Mouse (Mus musculus) hindbrain, embryonic 15.5 days (tissue): Measurements from ENCODE around the gene Arhgef39. TPM values are rescaled to one million over a fixed set of nuclear protein-coding genes. Genes with fewer than 3 reads are reported as not detected.

Source experiments
- ATAC-seq: fragments of 200-750 bp; cut with Nextera tagmentation; 2 replicates; pipeline ENCODE4 v1.8.0; 2017; ENCODE audit warnings: low read depth, moderate number of reproducible peaks, moderate TSS enrichment; ENCODE audit not compliant: low FRiP score
- H3K27ac ChIP-seq: fragments of 300-500 bp; sonication (generic); replicated peaks from 2 replicates; pipeline ENCODE4 v1.5.1; 2015; ENCODE audit warnings: mild to moderate bottlenecking, inconsistent platforms
- H3K27me3 ChIP-seq: fragments of 300-500 bp; sonication (generic); 2 replicates; pipeline ENCODE4 v1.6.1; 2015; ENCODE audit warnings: control low read depth, inconsistent platforms
- H3K36me3 ChIP-seq: fragments of 300-500 bp; sonication (generic); 2 replicates; pipeline ENCODE4 v1.6.1; 2015; ENCODE audit warnings: control low read depth, inconsistent platforms
- H3K4me1 ChIP-seq: fragments of 300-500 bp; sonication (generic); replicated peaks from 2 replicates; pipeline ENCODE4 v1.6.1; 2015; ENCODE audit warnings: control low read depth, inconsistent platforms
- H3K4me2 ChIP-seq: fragments of 300-500 bp; sonication (generic); 2 replicates; pipeline ENCODE4 v1.6.1; 2015; ENCODE audit warnings: moderate library complexity, mild to moderate bottlenecking, inconsistent platforms
- H3K4me3 ChIP-seq: fragments of 300-500 bp; sonication (generic); 2 replicates; pipeline ENCODE4 v1.5.1; 2015; ENCODE audit warnings: mild to moderate bottlenecking, inconsistent platforms
- H3K9ac ChIP-seq: fragments of 300-500 bp; sonication (generic); 2 replicates; pipeline ENCODE4 v1.6.1; 2015; ENCODE audit warnings: inconsistent platforms
- H3K9me3 ChIP-seq: fragments of 300-500 bp; sonication (generic); 2 replicates; pipeline ENCODE4 v1.6.1; 2016; ENCODE audit warnings: control low read depth, inconsistent platforms
- WGBS: fragments of 180-500 bp; shearing (Covaris S2); methylation state at CpG from one replicate; pipeline ENCODE4 v1.1.7; 2015; 5-methylcytosine and 5-hydroxymethylcytosine counted together
- polyA plus RNA-seq: library from polyadenylated mRNA; unstranded; fragments of >200 nt; fragmentation: Nextera tagmentation; extraction: Ambion mirVana; gene quantifications from 2 replicates; pipeline ENCODE4 v1.2.1, GENCODE M21; 2015

Arhgef39 gene
- polyA plus RNA-seq, 1 experiment from 2014 or later: 8.5 TPM

DNA sequence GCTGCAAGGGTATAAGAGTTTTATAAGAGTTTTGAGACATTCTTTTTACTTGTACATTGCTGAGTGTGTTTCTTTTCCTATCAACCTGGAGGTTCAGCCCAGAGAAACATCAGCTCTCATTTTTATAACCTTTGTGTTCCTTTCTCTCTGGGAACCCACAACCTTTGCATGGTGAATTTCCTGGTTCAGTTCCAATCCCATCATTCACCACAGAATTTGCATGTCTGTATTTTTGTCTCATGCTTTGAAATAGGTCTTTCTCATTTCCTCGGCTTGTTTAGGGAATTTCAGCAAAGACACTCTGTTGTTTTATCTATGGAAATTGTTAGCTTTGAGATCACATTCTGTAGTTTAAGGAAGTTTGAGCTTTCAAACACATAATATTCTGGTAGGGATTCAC, 25.9 kb downstream of the Arhgef39 start:
- ATAC-seq: no peak
- Histone ChIP-seq H3K4me3 (no peak overlapping the region), H3K27me3 (no peaks in the 10 kb centered on the region), H3K9ac (no peak overlapping the region), H3K4me1 (0 out of 2 replicates have a peak, but pooled peaks cover 3% of the 10 kb centered on the region), H3K9me3 (no peaks in the 10 kb centered on the region), H3K36me3 (no peaks in the 10 kb centered on the region), H3K4me2 (no peak overlapping the region), H3K27ac (no peak overlapping the region)
- WGBS: 86% methylated on average over 1 of the region's 1 CpGs

DNA sequence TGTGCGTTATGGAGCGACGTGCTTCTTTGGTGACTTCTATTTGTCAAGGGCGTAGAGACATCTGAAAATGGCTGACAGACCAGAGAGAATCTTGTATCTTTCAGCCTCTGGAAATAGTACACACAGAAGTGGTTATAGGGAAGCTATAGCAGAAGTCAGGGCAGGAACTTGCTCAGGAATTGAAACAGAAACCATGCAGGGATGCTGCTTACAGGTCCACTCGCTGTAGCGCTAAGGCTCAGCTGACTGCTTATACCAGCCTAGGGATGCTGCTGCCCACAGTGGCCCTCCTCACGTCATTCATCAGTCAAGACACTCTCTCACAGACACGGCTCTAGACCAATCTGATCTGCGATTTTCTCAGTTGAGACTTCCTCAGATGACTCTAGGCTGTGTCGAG, 29.2 kb downstream of the Arhgef39 start:
- Histone ChIP-seq H3K27me3 (no peaks in the 10 kb centered on the region), H3K27ac (no peak overlapping the region), H3K4me1 (no peaks in the 10 kb centered on the region), H3K4me2 (no peak overlapping the region), H3K9ac (no peak overlapping the region), H3K4me3 (no peak overlapping the region), H3K36me3 (no peaks in the 10 kb centered on the region), H3K9me3 (no peaks in the 10 kb centered on the region)
- ATAC-seq: no peak
- WGBS: 91% methylated on average over 10 of the region's 10 CpGs

DNA sequence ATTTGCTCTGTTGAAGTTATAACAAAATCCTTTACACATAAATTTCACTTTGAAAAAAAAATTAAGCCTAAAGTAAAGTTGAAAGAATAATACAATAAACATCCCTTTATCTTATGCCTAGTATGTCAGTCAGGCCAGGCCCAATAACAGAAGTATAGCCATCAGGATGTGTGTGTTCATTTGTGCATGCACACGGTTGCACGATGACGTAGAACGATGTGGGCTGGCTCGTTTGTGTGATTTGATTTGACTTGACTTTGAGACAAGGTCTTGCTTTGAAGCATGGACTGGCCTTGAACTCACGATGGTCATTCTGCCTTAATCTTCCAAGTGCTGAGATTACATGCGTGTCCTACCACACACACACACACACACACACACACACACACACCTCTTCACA, 32.6 kb downstream of the Arhgef39 start:
- Histone ChIP-seq H3K27ac (no peak overlapping the region), H3K4me3 (no peak overlapping the region), H3K9ac (no peak overlapping the region), H3K27me3 (no peaks in the 10 kb centered on the region), H3K4me2 (no peak overlapping the region), H3K4me1 (no peaks in the 10 kb centered on the region), H3K36me3 (no peaks in the 10 kb centered on the region), H3K9me3 (no peaks in the 10 kb centered on the region)
- no peak for ATAC-seq
- WGBS: 92% methylated on average over 7 of the region's 7 CpGs

DNA sequence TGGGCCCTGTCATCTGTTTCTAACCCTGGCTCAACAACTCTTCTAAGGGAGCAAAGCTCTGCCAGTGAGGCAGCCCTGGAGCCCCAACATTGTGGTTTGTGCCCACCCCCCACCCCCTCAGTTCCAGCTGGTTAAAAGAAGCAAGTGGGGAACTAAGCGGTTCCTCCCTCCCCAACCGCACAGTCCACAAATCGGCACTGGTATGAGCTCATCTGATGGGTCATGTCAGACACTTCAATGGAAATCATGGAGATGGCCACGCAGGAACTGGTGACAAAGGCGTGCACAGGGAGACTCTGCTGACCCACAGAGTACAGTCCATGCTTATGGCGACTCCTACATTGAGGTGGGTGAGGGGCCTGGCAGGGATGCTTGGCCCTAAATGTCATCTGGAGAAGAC, 33.6 kb downstream of the Arhgef39 start:
- 88% methylated on average over 6 of the region's 6 CpGs for WGBS
- no peaks in the 10 kb centered on the region for H3K9me3 ChIP-seq
- no peak overlapping the region for H3K4me2 ChIP-seq
- no peak overlapping the region for H3K9ac ChIP-seq
- H3K27ac ChIP-seq: no peak overlapping the region
- H3K36me3 ChIP-seq: no peaks in the 10 kb centered on the region
- H3K27me3 ChIP-seq: no peaks in the 10 kb centered on the region
- no peaks in the 10 kb centered on the region for H3K4me1 ChIP-seq
- no peak for ATAC-seq
- H3K4me3 ChIP-seq: no peak overlapping the region

DNA sequence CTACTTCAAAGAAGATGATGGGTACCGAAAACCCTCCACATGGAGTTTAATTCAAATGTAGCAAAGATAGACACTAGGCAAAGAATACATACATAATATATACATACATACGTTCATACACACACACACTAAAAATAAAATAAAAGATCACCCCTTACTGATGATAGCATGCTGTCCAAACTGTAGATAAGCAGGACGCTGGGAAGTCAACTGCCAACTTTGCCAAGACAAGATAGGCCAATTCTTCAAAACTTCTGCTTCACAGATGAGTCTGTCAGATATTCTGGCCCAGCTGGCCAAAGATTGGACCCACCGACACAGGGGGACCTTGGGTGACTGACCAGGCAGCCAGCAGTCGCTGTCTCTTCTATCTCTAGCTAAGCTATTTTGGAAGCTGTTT, 36.4 kb downstream of the Arhgef39 start:
- WGBS: 94% methylated on average over 5 of the region's 5 CpGs
- H3K27ac ChIP-seq: no peak overlapping the region

DNA sequence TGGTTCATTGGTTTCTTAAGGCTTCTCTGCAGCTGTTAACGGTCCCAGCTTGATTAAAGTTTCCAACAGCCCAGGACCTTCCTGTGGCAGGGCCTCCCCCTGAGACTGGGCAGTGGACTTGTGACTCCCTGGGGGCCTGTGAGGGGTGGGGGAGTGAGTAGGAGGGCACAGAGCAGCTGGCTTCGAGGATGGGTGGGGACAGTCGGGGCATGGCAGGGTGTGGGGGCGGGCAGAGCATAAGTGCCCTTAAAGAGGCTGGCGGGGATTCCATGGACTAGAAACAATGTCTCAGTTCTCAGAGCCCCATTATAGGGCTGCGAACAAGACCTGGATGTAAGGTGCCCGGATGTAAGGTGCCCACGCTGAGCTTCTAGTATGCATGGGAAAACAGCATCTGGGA, 42.4 kb downstream of the Arhgef39 start:
- Histone ChIP-seq H3K27me3 (peaks cover 10% of the 10 kb centered on the region; the same call in 1 of the 2 replicates), H3K27ac (no peak overlapping the region), H3K36me3 (no peaks in the 10 kb centered on the region), H3K4me1 (peaks cover 16% of the 10 kb centered on the region), H3K9me3 (no peaks in the 10 kb centered on the region), H3K9ac (no peak overlapping the region), H3K4me3 (no peak overlapping the region), H3K4me2 (no peak overlapping the region)
- no peak for ATAC-seq
- WGBS: 18% methylated on average over 8 of the region's 8 CpGs

More for the DNA sequence above, 36.4 kb downstream of the Arhgef39 start:
- Histone ChIP-seq H3K4me1 (no peaks in the 10 kb centered on the region), H3K27me3 (no peaks in the 10 kb centered on the region), H3K4me2 (no peak overlapping the region), H3K9me3 (no peaks in the 10 kb centered on the region), H3K4me3 (no peak overlapping the region), H3K9ac (no peak overlapping the region), H3K36me3 (no peaks in the 10 kb centered on the region)
- no peak for ATAC-seq

GRCm38 (mm10) chr4:43456470-43456869, 43.0 kb downstream of the Arhgef39 start:
- no peak overlapping the region for H3K9ac ChIP-seq
- H3K36me3 ChIP-seq: no peaks in the 10 kb centered on the region
- no peaks in the 10 kb centered on the region for H3K9me3 ChIP-seq
- ATAC-seq: no peak
- H3K4me3 ChIP-seq: no peak overlapping the region
- H3K27me3 ChIP-seq: peaks cover 10% of the 10 kb centered on the region; the same call in 1 of the 2 replicates
- H3K27ac ChIP-seq: no peak overlapping the region
- 34% methylated on average over 4 of the region's 4 CpGs for WGBS
- no peak overlapping the region for H3K4me2 ChIP-seq
- peaks cover 16% of the 10 kb centered on the region for H3K4me1 ChIP-seq

GRCm38 (mm10) chr4:43454041-43454836, 45.3 kb downstream of the Arhgef39 start, which contains the start of gene Cd72:
Gene Cd72 (minus strand): TSS chr4:43454628.
- H3K4me3 ChIP-seq: peak within 1 kb of the TSS; percentile 9; the same call in 1 of the 2 replicates
- peaks cover 16% of the 10 kb centered on the region for H3K4me1 ChIP-seq
- H3K4me2 ChIP-seq: peak within 1 kb of the TSS; percentile 45
- no peak for ATAC-seq
- WGBS: 36% methylated on average over 20 of the region's 20 CpGs
- H3K27ac ChIP-seq: no peak within 1 kb of the TSS
- peaks cover 10% of the 10 kb centered on the region; the same call in 1 of the 2 replicates for H3K27me3 ChIP-seq
- no peaks in the 10 kb centered on the region for H3K9me3 ChIP-seq
- H3K36me3 ChIP-seq: no peaks in the 10 kb centered on the region
- H3K9ac ChIP-seq: 0 out of 2 replicates have a peak within 1 kb of the TSS, but pooled peaks have one; percentile 29

DNA sequence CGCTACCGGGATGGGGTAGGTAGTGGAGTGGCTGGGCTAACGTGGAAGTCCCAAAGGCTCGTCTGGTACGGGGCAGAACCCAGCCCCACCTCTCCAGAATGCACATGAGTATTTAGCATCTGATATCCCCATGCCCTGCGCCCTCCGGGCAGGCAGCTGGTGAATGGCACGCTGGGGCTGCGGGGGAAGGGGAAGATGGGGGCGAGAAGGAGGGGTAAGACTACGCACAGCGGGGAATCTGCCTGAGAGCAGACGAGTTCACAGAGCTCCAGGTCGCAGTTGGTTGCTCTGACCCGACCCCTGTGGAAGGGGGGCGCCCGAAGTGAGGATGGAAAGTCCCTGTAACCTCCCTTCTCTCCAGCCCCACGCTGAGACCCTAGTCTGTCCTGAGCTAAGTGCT, 46.1 kb downstream of the Arhgef39 start:
- Histone ChIP-seq H3K9me3 (no peaks in the 10 kb centered on the region), H3K36me3 (peaks cover 2% of the 10 kb centered on the region; the same call in 1 of the 2 replicates), H3K4me3 (peak overlapping the region; percentile 9; the same call in 1 of the 2 replicates), H3K4me1 (peaks cover 16% of the 10 kb centered on the region), H3K4me2 (peak overlapping the region; percentile 45), H3K9ac (0 out of 2 replicates have a peak overlapping the region, but pooled peaks have one; percentile 29), H3K27ac (no peak overlapping the region), H3K27me3 (peaks cover 10% of the 10 kb centered on the region; the same call in 1 of the 2 replicates)
- no peak for ATAC-seq
- WGBS: under 1% methylated on average over 16 of the region's 18 CpGs

- Histone ChIP-seq H3K36me3 (peaks cover 13% of the 10 kb centered on the region), H3K27ac (no peak overlapping the region), H3K4me3 (no peak overlapping the region), H3K9me3 (no peaks in the 10 kb centered on the region), H3K27me3 (peaks cover 10% of the 10 kb centered on the region; the same call in 1 of the 2 replicates), H3K9ac (no peak overlapping the region), H3K4me2 (no peak overlapping the region), H3K4me1 (peaks cover 16% of the 10 kb centered on the region)
- ATAC-seq: no peak
- WGBS: 61% methylated on average over 11 of the region's 11 CpGs
Observed at GRCm38 (mm10) chr4:43452315-43452714, 47.2 kb downstream of the Arhgef39 start.

DNA sequence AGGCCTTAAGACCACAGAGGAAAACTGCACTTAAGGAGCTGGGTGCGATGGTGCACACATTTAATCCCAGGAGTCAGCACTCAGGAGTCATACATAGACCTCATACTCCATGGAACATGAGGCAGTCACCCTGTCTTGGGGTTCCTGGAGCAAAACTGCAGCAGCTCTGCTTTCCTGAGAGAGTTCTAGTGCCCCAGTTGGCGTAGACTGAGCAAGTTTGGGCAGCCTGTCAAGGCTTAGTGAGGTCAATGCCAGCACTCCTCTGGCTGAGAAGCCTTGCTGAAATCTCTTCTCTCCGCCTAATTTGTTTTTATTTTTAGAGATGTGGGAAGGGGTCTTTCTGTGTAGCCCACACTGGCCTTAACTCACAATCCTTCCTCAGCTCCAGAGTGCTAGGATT, 50.9 kb downstream of the Arhgef39 start:
- H3K4me1 ChIP-seq: peaks cover 21% of the 10 kb centered on the region
- 86% methylated on average over 3 of the region's 3 CpGs for WGBS
- no peak overlapping the region for H3K27ac ChIP-seq
- ATAC-seq: no peak
- no peaks in the 10 kb centered on the region for H3K9me3 ChIP-seq
- H3K9ac ChIP-seq: no peak overlapping the region
- H3K4me2 ChIP-seq: no peak overlapping the region
- peaks cover 37% of the 10 kb centered on the region for H3K36me3 ChIP-seq
- H3K4me3 ChIP-seq: no peak overlapping the region
- H3K27me3 ChIP-seq: peaks cover 10% of the 10 kb centered on the region; the same call in 1 of the 2 replicates

DNA sequence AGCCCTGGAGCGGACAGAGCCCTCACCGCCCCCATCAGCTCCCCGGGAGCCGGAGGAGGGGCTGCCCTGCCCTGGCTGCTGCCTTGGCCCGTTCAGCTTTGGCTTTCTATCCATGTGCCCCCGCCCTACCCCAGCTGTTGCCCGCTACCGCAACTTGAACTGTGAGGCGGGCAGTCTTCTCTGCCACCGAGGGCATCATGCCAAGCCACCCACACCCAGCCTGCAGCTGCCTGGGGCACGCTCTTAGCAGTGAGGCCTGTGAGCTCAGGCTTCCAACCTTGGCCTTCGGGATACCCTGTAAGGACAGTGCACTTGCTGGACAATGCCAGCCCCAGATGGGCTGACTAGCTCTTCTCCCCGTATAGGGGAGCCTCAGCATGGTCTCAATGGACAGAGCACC, 52.2 kb downstream of the Arhgef39 start:
- Histone ChIP-seq H3K4me2 (no peak overlapping the region), H3K9me3 (no peaks in the 10 kb centered on the region), H3K36me3 (peaks cover 37% of the 10 kb centered on the region), H3K27me3 (no peaks in the 10 kb centered on the region), H3K4me1 (peaks cover 15% of the 10 kb centered on the region), H3K9ac (no peak overlapping the region), H3K27ac (no peak overlapping the region), H3K4me3 (no peak overlapping the region)
- 79% methylated on average over 13 of the region's 13 CpGs for WGBS
- no peak for ATAC-seq
